Mouse (Mus musculus) c-Kit-positive CD71-positive TER-119-negative erythroid progenitor cells, embryonic 14.5 days (primary cell): ENCODE results near the gene Crip1.

Source experiments
- DNase-seq: peaks from one replicate; pipeline ENCODE4 v3.0.0-alpha.2; 2013; ENCODE audit warnings: low read depth

Gene Crip1

DNA sequence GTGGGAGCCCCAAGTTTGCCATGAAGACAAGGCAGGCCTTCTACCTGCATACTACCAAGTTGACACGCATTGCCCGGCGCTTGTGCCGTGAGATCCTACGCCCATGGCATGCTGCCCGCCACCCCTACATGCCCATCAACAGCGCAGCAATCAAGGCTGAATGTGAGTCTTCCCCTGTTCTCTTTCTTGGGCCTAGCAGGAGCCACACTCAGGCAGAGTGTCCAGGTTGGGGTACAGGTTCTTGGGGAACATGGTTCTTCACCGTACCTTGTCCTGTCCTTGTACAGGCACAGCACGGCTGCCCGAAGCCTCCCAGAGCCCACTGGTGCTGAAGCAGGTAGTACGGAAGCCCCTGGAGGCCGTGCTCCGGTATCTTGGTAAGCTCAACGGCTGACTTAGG is 14.5 kb upstream of the Crip1 start:
- no peak for DNase-seq

DNA sequence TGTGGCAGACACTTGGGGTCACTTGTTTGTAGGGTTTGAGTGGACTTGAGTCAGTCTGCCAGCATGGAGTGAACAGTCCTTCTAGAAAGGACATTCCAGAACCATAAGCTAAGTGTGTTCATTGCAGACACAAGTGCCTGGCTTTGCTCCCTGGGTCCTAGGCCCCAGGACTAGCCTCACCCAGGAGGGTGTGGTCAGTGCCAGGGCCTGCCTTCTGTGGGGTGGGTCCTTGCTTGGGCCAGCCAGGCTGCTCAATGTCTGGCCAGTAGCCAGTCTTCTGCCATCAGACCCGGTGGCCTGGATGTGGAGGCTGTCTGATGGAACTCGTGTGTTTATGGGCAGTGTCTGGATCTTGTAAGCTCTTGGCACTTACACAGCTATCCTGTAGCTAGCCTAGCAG is 13.5 kb upstream of the Crip1 start:
- DNase-seq = no peak

DNA sequence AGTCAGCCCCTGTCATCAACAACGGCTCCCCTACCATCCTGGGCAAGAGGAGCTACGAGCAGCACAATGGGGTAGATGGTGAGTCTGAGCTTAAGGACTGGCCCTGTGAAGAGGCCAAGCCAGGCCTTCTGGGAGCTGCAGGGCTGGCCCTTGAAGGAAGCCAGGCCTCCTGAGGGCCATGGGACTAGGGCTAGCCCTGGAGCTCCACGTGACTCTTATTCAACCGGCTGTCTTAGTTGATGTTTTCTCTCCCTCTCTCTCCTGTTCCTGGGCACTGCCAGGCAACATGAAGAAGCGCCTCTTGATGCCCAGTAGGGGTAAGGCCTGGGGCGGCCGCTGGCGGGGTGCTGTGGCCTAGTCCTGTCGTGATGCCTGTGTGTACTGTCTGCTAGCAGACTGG is 12.9 kb upstream of the Crip1 start:
- DNase-seq = no peak

DNA sequence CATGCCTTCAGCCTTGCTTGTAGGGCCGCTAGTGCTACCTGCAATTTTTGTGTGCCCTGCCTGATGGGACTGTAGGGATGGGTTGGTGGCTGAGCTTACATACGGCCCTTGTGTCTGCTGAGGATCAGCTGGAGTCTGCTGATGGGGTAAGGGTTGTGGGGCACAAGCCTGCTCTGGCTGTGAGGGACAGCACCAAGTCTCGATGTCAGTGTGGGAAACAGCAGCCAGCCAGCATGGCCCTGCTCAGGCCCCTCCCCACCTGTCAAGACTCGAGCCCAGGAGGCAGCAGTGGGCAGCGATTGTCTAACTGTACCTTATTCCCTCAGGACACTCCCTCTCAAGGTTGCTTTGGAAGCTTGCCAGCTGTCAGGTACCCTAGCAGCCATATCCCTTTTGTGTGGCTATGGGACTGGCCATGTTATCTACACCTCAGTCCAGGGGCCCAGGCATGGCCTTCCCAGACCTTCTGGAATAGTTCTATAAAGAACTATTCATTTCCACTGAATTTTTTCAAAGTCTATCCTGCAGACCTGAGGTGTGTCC is 12.2 kb upstream of the Crip1 start:
- DNase-seq = no peak

DNA sequence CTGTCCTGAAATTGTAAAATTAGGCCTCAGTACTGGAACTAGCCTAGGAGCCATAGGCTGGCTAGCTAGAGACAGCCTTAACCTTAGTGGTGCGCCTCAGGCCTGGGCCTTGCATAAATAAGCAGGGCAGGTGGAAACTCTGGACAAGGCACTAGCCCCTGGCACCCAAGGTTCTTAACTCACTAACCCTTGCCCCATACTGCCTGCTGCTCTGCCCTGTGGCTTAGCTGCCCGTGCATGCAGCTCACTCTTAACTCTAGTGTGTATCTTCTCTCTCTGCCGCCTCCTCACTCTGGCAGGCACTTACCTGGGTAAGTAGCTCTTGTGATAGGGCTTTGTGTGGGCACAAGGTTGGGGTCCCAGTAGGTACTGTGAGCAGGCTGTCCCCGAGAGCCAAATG is 11.6 kb upstream of the Crip1 start:
- no peak for DNase-seq

DNA sequence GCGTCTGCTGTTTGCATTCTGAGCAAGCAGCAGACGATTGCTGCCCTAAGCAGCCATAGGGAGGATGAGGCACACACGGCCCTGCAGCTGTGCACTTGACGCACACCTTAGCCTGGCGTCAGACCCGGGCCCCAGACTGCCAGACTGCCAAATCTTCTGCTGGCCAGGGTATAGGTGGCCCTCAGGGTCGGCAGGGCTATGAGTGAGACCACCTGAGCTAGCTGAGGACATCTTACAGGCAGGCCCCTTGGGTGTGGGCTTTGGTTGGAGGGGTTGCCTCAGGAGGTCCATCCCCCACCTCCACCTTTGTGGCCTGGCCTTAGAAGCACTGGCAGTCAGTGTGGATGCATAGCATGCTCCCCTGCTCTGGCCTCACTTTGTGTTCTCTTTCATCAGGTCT is 10.7 kb upstream of the Crip1 start:
- no peak for DNase-seq

DNA sequence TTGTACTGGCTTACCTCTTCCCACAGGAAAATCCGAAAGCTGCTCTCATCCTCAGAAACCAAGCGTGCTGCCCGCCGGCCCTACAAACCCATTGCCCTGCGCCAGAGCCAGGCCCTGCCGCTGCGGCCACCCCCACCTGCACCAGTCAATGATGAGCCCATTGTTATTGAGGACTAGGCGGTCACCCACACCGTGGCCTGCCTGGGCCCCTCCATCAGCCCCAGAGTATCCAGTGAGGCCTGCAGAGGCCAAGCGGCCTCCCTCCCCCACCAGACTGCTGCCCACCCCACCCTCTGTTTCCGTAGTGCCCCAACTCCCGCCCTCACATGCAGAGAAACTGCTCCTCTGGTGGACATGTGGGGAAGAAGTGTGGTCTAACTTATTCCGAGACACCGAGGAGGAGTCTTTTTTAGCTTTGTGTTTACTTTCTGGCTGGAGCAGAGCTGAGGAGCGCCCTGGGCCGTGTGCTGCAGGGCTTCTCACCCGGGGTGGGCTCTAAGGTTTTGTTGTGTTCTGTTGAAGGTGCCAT is 9.6 kb upstream of the Crip1 start:
- DNase-seq = no peak

DNA sequence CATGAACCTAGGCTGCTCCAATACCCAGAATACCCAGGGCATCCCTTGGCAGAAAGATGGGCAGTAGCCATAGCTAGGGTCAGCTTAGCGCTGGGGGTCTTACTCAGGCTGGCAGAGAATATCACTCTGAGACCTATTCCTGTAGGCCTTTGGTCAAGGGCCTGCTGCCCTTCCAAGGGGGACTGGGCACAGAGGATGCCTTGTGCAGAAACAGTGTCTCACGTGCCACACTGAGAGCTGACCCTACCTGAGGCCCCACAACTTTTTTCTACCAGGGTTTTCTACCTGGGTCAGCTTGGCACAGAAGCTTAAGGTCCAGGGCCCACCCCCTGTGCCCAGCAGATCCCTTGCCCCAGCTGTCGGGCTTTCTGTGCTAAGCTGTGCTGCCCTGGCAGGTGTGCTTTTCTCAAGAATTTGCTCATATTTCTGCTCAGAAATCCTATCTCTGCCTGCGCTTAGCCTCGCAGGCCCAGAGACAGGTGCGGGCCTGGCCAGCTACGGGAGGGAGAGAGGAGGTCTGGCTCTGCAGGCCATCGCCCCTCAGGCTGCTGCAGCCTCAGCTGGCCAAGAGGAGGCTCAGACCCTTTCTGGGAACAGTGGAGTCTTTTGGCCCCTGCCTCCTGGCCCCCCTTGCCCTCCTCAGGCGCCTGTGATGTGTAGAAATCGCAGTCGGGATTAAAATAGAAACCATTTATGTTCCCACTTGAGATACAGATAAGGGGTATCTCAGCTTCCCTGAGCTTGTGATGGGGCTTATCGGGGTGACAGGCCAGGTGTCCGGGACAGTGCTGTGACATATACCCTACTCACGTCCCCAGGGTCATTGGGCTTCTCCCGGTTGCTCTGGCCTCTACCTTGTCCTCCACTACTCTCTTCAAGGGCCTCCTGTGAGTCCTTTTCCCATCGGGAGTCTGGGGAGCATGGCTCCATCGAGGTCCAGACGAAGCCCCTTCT is 8.6 kb upstream of the Crip1 start:
- no peak for DNase-seq

DNA sequence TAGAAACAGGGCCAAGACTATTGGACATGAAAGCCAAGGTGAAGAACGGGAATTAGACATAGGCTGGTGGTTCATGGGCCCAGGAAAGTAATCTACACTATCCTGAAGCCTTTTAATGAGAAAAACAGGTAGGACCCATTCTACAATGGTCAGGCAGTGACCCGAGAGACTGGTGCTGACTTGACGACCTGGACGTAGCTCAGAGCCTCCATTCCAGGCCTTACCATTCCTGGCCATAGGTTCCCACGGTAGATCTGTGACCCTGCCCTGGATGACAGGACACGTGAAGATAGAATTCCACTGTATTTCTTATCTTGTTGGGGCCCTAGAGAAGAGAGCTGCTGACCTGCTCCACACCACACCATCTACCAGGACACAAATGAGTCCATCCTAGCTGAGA is 7.8 kb upstream of the Crip1 start:
- DNase-seq = no peak

DNA sequence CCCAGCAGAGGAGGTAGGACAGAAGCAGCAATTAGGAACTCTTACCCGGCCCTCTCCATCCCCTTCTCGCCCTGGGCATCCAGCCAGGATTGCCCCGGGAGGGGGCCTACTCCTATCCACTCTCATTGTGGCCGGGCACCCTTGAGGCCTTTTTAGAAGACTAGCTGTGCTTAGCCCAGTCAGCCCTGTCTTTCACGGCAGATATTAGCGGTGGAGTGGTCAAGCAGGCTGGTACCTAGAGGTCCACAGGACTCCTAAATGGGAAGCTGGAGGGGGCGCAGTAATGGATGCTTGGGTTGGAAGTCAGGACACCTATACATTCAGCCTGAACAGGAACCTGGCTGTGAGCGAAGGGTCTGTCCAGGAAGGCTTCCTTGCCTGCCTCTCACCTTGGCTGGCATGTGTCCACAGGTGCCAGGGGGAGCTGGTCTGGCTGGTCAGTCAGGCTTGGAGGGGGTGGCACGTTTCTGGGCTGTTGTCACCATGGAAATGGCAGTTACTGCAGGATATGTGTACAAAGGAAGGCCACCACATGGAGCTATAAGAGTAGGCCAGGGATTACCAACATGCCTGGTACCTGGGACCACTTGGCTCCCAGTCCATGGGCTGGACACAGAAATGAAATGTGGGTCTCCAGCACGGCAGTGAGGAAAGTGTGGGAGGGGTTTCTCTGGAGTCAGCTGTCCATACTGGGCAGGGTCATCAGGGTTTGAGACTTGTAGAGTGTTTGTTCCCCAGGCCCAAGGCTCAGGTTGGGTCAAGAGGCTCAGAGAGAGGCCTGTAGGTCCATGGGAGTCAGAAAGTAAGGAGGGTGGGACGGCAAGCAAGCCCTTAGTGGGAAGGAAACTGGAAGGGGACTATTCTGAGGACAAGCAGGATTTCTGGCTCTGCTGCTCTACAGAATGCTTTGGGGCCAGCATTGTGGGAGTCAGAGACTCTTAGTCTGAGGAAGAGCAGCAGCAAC is 6.9 kb upstream of the Crip1 start:
- no peak for DNase-seq

DNA sequence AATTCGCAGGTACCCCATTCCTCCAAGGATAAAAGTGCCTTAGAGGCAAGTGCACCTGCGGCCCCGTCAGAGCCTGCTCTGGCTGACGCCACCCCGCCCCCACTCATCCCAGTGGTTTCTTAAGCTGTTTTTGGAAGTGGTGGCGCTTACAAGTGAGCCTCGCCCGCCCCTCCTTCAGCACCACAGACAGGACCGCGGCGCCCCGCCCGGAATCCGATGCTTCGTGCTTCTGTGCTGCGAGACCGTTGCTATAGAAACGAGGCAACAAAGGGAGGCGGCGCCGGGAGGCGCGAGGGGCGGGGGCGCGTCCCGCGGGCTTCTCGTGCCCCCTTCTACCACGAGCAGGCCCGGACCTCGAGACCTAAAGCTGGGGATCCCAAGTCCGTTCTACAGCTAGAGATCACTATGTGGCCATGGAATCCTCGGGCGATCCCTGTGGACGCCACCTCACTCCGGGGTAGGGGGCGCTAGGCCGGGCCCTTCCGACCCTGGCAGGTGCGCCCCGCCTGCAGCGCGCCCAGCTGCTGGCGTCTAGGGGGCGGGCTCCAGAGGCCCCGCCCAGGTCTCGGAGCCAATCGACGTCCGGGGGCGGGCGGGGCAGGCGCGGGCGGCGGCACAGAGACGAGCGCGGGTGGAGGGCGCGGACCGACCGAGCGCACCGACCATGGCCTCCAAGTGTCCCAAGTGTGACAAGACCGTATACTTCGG is 6.1 kb upstream of the Crip1 start, which contains the start of gene Crip2:
Gene Crip2, plus strand, starts transcription at position 329 of the 708 bp plus-strand sequence.
- DNase-seq = peak; percentile 81

DNA sequence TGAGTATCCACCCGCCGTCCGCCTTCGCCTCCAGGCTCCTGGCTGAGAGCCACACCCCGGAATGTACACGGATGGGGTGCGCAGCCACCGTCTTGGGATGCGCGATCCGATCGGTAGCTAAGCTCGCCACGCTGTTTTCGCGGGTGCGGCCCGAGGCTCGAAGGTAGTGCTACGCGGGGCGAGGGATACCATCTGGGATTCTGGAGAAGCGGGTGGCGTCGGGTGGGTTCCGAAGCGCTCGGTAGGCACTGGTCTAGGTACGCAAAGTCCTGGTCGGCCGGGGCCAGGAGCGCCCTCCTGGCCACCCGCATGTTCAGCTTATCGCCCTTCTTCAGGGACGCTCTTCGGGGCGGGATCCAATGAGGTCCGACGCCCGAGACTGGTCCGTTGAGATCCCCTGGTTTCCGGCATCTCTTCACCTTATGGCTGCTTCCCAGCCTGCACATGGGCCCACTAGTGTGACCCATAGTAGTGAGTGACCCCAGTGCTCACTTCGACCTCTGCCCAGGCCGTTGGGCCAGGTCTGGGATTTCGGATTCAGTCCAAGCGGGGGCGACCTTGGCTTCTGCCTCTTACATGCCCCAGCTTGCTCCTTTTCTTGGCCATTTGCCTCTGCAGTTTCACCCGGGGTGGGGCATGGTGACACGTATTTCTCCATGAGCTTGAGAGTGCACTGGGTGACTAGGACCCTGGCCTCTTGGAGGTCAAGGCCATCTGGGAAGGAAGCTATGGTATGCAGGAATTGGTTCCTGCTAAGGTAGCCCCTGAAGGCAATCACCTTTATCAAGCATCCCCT is 5.3 kb upstream of the Crip1 start:
- DNase-seq = no peak

DNA sequence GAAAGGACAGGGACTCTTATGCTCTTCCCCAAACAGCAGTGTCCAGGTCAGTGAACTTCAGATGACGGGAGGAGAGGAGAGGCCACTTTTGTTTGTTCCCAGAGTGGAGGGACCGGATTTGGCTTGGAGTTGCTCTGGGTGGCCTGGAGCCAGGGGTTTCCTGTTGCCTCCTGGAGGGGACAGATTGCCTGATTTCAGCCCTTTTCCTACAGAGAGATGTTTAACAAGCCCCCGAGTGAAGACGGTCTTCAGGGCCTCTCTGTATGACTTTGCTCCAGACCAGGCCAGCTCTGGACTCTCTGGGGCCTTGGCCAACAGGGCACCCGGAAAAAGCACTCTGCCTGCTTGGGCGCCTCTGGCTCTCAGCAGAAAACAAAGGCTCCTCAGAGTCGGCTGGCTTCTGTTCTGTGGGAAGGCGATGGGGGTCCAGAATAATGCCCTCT is 4.6 kb upstream of the Crip1 start:
- no peak for DNase-seq

DNA sequence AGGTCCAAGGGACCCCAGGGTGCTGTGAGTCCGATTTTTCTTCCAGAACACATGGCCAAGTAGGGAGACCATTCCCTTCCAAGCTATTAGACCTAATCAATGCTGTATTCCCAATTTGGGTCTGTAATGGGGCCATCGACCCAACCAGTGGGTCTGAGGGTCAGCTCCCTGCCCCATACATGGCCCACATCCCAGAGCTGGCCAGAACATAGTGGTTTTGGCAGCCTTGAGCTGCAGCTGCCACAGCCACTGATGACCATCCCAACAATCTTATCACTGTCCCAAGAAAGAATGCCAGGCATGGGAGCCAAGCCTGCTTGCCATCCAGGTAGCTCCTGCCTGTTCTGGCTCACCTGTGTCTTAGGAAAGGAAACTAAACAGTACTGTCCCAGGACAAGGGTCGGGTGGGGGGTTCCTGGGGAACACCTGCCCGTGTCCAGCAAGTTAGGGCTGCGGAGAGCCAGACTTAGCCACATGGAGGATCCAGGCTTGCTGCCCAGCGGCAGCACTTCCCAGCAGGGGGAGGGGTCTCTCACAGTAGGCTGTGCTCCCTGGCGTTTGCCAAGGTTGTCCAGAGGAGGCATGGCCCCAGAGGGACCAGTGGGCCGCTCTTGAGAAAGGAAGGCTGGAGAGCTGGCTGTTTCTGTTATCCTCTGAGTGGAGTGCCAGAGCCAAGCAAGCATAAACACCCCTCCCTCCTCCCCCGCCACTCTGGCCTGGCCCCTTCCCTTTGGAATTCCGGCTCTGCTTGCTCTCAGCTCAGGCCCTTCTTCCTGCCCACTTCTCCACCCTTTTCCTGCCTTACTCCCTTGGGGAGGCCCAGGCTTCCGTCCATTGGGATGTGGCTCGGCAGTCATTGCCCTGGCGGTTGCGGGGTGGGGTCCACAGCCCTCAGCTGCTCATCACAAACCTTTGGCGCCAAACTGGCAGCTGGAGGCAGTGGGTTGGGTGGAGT is 3.8 kb upstream of the Crip1 start:
- DNase-seq = no peak

DNA sequence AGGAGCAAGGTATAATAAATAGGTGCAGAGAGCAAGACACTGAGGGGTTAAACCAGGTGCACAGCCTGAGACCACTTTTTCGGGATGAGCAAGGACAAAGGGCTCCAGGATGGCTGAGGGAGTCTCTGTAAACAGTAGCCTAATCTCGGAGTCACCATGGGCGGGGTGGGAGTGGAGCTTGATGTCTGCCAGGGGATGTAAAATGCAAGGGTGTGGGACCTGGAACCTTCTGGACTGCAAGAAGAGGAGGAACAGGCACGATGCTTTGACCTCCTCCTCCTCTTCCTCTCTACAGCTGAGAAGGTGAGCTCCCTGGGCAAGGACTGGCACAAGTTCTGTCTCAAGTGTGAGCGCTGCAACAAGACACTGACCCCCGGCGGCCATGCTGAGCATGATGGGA is 3.0 kb upstream of the Crip1 start:
- DNase-seq = no peak

DNA sequence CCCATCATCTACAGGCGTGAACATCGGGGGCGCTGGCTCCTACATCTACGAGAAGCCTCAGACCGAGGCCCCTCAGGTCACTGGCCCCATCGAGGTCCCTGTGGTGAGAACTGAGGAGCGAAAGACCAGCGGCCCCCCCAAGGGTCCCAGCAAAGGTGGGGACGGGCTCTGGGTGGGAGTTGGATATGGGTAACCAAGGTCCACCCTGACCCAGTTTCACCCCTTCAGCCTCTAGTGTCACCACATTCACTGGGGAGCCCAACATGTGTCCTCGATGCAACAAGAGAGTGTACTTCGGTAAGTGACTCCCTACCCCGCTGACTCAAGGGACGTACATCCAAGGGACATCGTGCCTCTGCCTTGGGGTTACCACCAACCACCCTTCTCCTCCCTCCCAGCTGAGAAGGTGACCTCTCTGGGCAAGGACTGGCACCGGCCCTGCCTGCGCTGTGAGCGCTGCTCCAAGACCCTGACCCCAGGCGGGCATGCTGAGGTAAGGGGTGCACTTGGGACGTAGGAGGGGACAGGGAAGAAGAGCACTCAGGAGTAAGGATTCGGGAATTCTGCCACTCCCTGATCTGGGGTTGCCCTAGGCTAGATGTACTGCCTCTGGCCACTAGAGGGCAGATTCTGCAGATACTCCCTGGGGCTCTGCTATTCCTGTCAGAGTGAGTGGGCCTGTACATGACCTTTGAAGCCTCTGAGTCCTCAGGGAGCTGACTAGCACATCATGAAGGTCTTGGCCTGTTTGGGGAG is 1.9 kb upstream of the Crip1 start:
- no peak for DNase-seq

DNA sequence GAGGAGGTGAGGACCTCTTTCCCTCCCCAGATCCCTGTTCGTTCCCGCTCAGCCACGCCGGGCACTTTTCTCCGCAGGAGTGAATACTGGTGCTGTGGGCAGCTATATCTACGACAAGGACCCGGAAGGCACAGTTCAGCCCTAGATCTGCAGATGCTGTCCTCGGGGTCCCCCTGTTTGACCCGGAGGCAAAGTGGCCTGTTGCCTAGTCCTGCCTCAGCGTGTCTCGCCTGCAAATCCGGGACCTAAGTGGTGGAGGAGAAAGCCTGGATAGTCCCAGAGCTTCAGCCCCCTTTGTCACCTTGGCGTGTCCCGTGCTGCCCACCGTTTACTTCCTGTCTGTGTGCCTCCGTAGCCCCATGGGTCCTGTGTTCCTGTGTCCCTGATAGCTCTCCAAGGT is 1.2 kb upstream of the Crip1 start:
- no peak for DNase-seq

DNA sequence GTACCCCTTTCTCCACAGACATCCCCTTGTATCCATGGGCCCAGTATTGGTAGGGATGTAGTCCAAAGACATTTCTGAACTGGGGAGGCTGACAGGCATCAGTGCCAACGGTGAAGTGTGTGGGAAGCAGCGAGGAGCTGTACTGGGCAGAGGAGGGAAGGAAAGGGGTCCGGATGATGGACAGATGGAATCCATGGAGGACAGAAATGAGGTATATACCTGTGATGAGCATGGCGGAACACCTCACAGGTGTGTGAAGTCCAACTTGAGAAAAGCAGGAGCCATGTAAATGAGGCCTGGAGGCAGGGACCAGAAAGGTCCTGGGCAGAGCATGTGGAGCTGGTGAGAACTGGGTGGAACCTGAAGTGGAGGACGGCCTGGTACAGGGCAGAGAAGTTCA is 525 bp upstream of the Crip1 start:
- DNase-seq = no peak

DNA sequence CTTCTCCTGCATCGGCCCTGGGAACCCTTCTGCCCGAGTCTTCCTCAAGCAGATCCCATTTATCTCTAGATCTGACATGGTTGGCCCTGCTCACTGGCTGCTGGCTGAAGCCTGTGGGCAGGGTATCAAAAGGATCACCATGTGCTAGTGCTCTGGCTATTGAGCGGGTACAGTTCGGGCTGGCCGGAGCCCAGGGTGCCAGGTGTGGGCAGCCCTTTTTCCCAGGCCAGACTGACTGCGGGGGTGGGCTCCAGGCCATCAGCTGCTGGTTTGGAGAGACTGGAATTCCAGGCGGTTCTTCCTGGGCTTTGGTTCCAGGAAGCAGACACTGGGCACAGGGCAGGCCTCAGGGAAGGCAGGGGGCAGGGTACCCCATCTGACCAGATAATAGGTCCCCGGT is 1.4 kb downstream of the Crip1 start:
- no peak for DNase-seq
